Mouse (Mus musculus) testis, adult 2 months (tissue): ENCODE data around the gene Tle6. TPM values are rescaled to one million over a fixed set of nuclear protein-coding genes. Genes with fewer than 3 reads are reported as not detected.

ENCODE experiments used
- H3K27ac ChIP-seq: fragments of 200-500 bp; 2 replicates; pipeline ENCODE4 v1.5.1; 2012; ENCODE audit warnings: low read depth, low read length; ENCODE audit not compliant: control insufficient read depth, insufficient read depth
- H3K27me3 ChIP-seq: fragments of 200-500 bp; 2 replicates; pipeline ENCODE4 v1.6.1; 2012; ENCODE audit warnings: mild to moderate bottlenecking, low read length, moderate library complexity; ENCODE audit not compliant: control insufficient read depth, insufficient read depth
- H3K36me3 ChIP-seq: fragments of 200-500 bp; 2 replicates; pipeline ENCODE4 v1.6.1; 2012; ENCODE audit warnings: mild to moderate bottlenecking, low read length; ENCODE audit not compliant: control insufficient read depth, insufficient read depth
- H3K4me1 ChIP-seq: fragments of 200-500 bp; 2 replicates; pipeline ENCODE4 v1.6.1; 2012; ENCODE audit warnings: low read length; ENCODE audit not compliant: control insufficient read depth, insufficient read depth
- H3K4me3 ChIP-seq: fragments of 200-500 bp; 2 replicates; pipeline ENCODE4 v1.5.1; 2012; ENCODE audit warnings: low read depth, mild to moderate bottlenecking, low read length, moderate library complexity, mixed read lengths; ENCODE audit not compliant: control insufficient read depth
- CTCF ChIP-seq: fragments of 200-500 bp; IDR thresholded peaks from 2 replicates; pipeline ENCODE4 v1.5.1; 2012; ENCODE audit warnings: low read depth, mild to moderate bottlenecking, inconsistent platforms, low read length, moderate library complexity; ENCODE audit not compliant: control insufficient read depth, insufficient read depth, insufficient replicate concordance
- POLR2A ChIP-seq: fragments of 200-500 bp; IDR thresholded peaks from 2 replicates; pipeline ENCODE4 v1.6.1; 2012; ENCODE audit warnings: low read depth, mild to moderate bottlenecking, inconsistent platforms, low read length, moderate library complexity; ENCODE audit not compliant: control insufficient read depth
- polyA plus RNA-seq: library from polyadenylated mRNA; depleted of rRNA; stranded (reverse); fragments of >200 nt; gene quantifications from 2 replicates; pipeline ENCODE4 v1.2.3, GENCODE M21; 2012

The Tle6 gene
- polyA plus RNA-seq, 1 experiment, result 16.9 TPM

- H3K4me3 ChIP-seq, result no peak overlapping the region
- no peaks in the 10 kb centered on the region for H3K27me3 ChIP-seq
- no peak overlapping the region for H3K27ac ChIP-seq
- no peaks in the 10 kb centered on the region for H3K36me3 ChIP-seq
- no peak for TF ChIP-seq POLR2A
- TF ChIP-seq CTCF, result no peak
- no peaks in the 10 kb centered on the region for H3K4me1 ChIP-seq
Measured at GRCm38 (mm10) chr10:81612779-81613178, 11.9 kb upstream of the Tle6 start.

GRCm38 (mm10) chr10:81608308-81608707, 7.4 kb upstream of the Tle6 start:
- Histone ChIP-seq H3K4me3 (no peak overlapping the region), H3K27ac (no peak overlapping the region), H3K27me3 (no peaks in the 10 kb centered on the region), H3K36me3 (no peaks in the 10 kb centered on the region), H3K4me1 (peaks cover 11% of the 10 kb centered on the region)
- TF ChIP-seq CTCF (no peak), POLR2A (no peak)

- Histone ChIP-seq H3K4me3 (peak within 1 kb of the TSS; percentile 98), H3K36me3 (no peaks in the 10 kb centered on the region)
- TF ChIP-seq POLR2A (peak; percentile 58), CTCF (no peak)
Measured at GRCm38 (mm10) chr10:81605974-81606751, 5.3 kb upstream of the Tle6 start, which contains the start of gene BC025920. Gene BC025920, plus strand, starts transcription at chr10:81606270.

GRCm38 (mm10) chr10:81605666-81605973, 4.7 kb upstream of the Tle6 start:
- no peaks in the 10 kb centered on the region for H3K36me3 ChIP-seq
- H3K4me3 ChIP-seq, result peak overlapping the region; percentile 98
- peak overlapping the region; percentile 98 for H3K27ac ChIP-seq
- peaks cover 21% of the 10 kb centered on the region for H3K4me1 ChIP-seq
- H3K27me3 ChIP-seq, result no peaks in the 10 kb centered on the region
- TF ChIP-seq CTCF, result no peak
- TF ChIP-seq POLR2A, result no peak

More at GRCm38 (mm10) chr10:81605974-81606751, 5.3 kb upstream of the Tle6 start, which contains the start of gene BC025920:
- Histone ChIP-seq H3K4me1 (peaks cover 16% of the 10 kb centered on the region), H3K27ac (peak within 1 kb of the TSS; percentile 98), H3K27me3 (no peaks in the 10 kb centered on the region)

GRCm38 (mm10) chr10:81604968-81605665, 4.2 kb upstream of the Tle6 start:
- peaks cover 26% of the 10 kb centered on the region for H3K4me1 ChIP-seq
- H3K4me3 ChIP-seq, result peak overlapping the region; percentile 98
- peak; percentile 85; the same call in 1 of the 2 replicates for TF ChIP-seq CTCF
- no peak for TF ChIP-seq POLR2A
- no peak overlapping the region; the same call in 1 of the 2 replicates for H3K27ac ChIP-seq
- H3K36me3 ChIP-seq, result no peaks in the 10 kb centered on the region
- no peaks in the 10 kb centered on the region for H3K27me3 ChIP-seq

GRCm38 (mm10) chr10:81604019-81604967, 3.4 kb upstream of the Tle6 start:
- Histone ChIP-seq H3K4me1 (peaks cover 26% of the 10 kb centered on the region), H3K27me3 (no peaks in the 10 kb centered on the region), H3K27ac (no peak overlapping the region), H3K36me3 (no peaks in the 10 kb centered on the region), H3K4me3 (peak overlapping the region; percentile 20)
- TF ChIP-seq POLR2A, result no peak
- no peak for TF ChIP-seq CTCF
